Mouse (Mus musculus): ENCODE measurements around the gene Nedd4.

GRCm38 (mm10) chr9:72782121-72782520 lies 120.0 kb downstream of the Nedd4 start:
- no peak for TF ChIP-seq CTCF (IDR thresholded peaks at IDR 0.05; ENCODE audit: low read depth)
- TF ChIP-seq EP300 (optimal IDR thresholded peaks at IDR 0.05), result no peak
